Mouse (Mus musculus) liver, postnatal 0 days (tissue): ENCODE data around the gene Aph1c. TPM values are rescaled to one million over a fixed set of nuclear protein-coding genes. Genes with fewer than 3 reads are reported as not detected.
"Not testable (repeated sequence)": the region's sequence is repeated elsewhere in the genome, so short reads cannot be mapped to it uniquely, and the experiment has no call there.

Experiments
- ATAC-seq: fragments of 200-750 bp; cut with Nextera tagmentation; 2 replicates; pipeline ENCODE4 v1.8.0; 2017; ENCODE audit warnings: mild to moderate bottlenecking, moderate library complexity
- DNase-seq: peaks from one replicate; pipeline ENCODE4 v3.0.0-alpha.2; 2016
- H3K27ac ChIP-seq: fragments of 300-500 bp; sonication (generic); 2 replicates; pipeline ENCODE4 v1.5.1; 2014; ENCODE audit warnings: antibody characterized with exemption, moderate library complexity, mild to moderate bottlenecking, low read depth
- H3K27me3 ChIP-seq: fragments of 300-500 bp; sonication (generic); 2 replicates; pipeline ENCODE4 v1.6.1; 2014; ENCODE audit warnings: low read length, control low read depth, mixed read lengths; ENCODE audit not compliant: insufficient read depth
- H3K36me3 ChIP-seq: fragments of 300-500 bp; sonication (generic); replicated peaks from 2 replicates; pipeline ENCODE4 v1.6.1; 2014; ENCODE audit warnings: mild to moderate bottlenecking, control low read depth, low read length, moderate library complexity, mixed read lengths; ENCODE audit not compliant: insufficient read depth
- H3K4me1 ChIP-seq: fragments of 300-500 bp; sonication (generic); 2 replicates; pipeline ENCODE4 v1.6.1; 2014; ENCODE audit warnings: antibody characterized with exemption, mild to moderate bottlenecking, control low read depth; ENCODE audit not compliant: insufficient read depth
- H3K4me2 ChIP-seq: fragments of 300-500 bp; sonication (generic); 2 replicates; pipeline ENCODE4 v1.6.1; 2014; ENCODE audit warnings: low read depth, mild to moderate bottlenecking, low read length, moderate library complexity, mixed read lengths
- H3K4me3 ChIP-seq: fragments of 300-500 bp; sonication (generic); 2 replicates; pipeline ENCODE4 v1.5.1; 2014; ENCODE audit warnings: low read depth, low read length
- H3K9ac ChIP-seq: fragments of 300-500 bp; sonication (generic); replicated peaks from 2 replicates; pipeline ENCODE4 v1.6.1; 2014; ENCODE audit warnings: mild to moderate bottlenecking, moderate library complexity
- H3K9me3 ChIP-seq: fragments of 300-500 bp; sonication (generic); 2 replicates; pipeline ENCODE4 v1.6.1; 2016; ENCODE audit warnings: mild to moderate bottlenecking, control low read depth, low read length, mixed read lengths
- CTCF ChIP-seq: sonication (generic); IDR thresholded peaks from 2 replicates; pipeline ENCODE4 v1.5.1; 2016; ENCODE audit warnings: antibody characterized with exemption, low read depth
- EP300 ChIP-seq: IDR thresholded peaks from 2 replicates; pipeline ENCODE4 v1.6.1; 2016; ENCODE audit warnings: antibody characterized with exemption, low read depth, mild to moderate bottlenecking
- WGBS: fragments of 180-500 bp; shearing (Covaris S2); extraction: QIAGEN DNeasy Blood & Tissue Kit; methylation state at CpG from one replicate; pipeline ENCODE4 v1.1.7; 2014; ENCODE audit not compliant: insufficient replicate concordance; 5-methylcytosine and 5-hydroxymethylcytosine counted together
- polyA plus RNA-seq: library from polyadenylated mRNA; unstranded; fragments of >200 nt; fragmentation: Nextera tagmentation; extraction: Ambion mirVana; gene quantifications from 2 replicates; pipeline ENCODE4 v1.2.1, GENCODE M21; 2015

Gene Aph1c
- polyA plus RNA-seq, 1 experiment from 2014 or later, result 3.3 TPM

DNA sequence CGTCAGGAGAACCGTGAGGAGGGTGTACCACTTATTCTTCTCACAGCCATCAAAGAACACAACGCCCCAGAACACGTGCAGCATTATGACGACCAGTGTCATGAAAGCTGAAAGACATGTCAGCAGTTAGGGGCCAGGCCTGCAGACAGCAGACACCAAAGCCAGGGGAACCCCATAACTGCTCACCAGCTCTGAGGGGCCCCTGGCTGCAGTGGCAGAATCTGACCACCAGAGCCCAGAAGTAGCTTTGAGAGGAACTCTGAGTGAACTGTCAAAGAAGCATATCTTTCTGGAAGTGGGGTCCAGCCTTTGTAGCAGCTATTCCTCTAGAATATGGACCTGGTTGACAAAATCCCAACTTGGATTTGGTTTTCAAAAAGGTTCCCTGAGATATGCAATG, 12.3 kb downstream of the Aph1c start:
- H3K4me3 ChIP-seq, H3K9ac ChIP-seq, H3K4me1 ChIP-seq, DNase-seq, H3K27ac ChIP-seq, ATAC-seq, H3K9me3 ChIP-seq, H3K4me2 ChIP-seq, H3K36me3 ChIP-seq, H3K27me3 ChIP-seq: not testable (repeated sequence)
- WGBS, result no CpG with 5 or more reads among the region's 5 CpGs
- peak; percentile 43 for TF ChIP-seq CTCF

DNA sequence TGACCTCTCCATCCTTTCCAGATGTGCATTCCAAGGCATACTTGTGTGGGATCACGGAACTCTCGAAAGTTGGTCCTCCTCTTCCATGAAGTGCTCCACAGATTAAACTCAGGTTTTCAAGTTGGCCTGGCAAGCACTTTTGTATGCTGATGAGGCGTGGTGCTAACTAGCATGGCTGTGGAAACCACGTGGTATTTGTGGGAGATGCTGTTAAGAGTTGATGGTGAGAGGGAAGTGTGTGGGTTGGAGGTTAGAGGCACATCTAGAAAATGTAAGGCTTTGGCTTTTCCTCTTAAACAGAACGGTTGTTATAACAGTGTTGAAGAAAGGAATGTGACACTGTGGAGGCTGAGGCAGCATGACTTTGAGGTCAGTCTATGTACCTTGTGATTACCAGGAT, 13.5 kb downstream of the Aph1c start:
- no peaks in the 10 kb centered on the region for H3K4me1 ChIP-seq
- no peak overlapping the region for H3K4me2 ChIP-seq
- no peak overlapping the region for H3K4me3 ChIP-seq
- DNase-seq (no peak), ATAC-seq (no peak)
- H3K36me3 ChIP-seq, result 0 out of 2 replicates have a peak, but pooled peaks cover 2% of the 10 kb centered on the region
- 50% methylated on average over 5 of the region's 5 CpGs for WGBS
- no peaks in the 10 kb centered on the region for H3K27me3 ChIP-seq
- no peak overlapping the region for H3K27ac ChIP-seq
- TF ChIP-seq CTCF (no peak), EP300 (no peak)
- H3K9ac ChIP-seq, result no peak overlapping the region
- H3K9me3 ChIP-seq, result no peaks in the 10 kb centered on the region

GRCm38 (mm10) chr9:66813392-66813791, 21.1 kb downstream of the Aph1c start:
- no peak overlapping the region for H3K4me3 ChIP-seq
- H3K9ac ChIP-seq, result no peak overlapping the region
- no peaks in the 10 kb centered on the region for H3K4me1 ChIP-seq
- H3K27me3 ChIP-seq, result 0 out of 2 replicates have a peak, but pooled peaks cover 2% of the 10 kb centered on the region
- ATAC-seq (no peak), DNase-seq (no peak)
- TF ChIP-seq EP300 (no peak), CTCF (no peak)
- WGBS, result 63% methylated on average over 2 of the region's 2 CpGs
- H3K4me2 ChIP-seq, result no peak overlapping the region
- no peaks in the 10 kb centered on the region for H3K36me3 ChIP-seq
- no peak overlapping the region for H3K27ac ChIP-seq
- no peaks in the 10 kb centered on the region for H3K9me3 ChIP-seq

DNA sequence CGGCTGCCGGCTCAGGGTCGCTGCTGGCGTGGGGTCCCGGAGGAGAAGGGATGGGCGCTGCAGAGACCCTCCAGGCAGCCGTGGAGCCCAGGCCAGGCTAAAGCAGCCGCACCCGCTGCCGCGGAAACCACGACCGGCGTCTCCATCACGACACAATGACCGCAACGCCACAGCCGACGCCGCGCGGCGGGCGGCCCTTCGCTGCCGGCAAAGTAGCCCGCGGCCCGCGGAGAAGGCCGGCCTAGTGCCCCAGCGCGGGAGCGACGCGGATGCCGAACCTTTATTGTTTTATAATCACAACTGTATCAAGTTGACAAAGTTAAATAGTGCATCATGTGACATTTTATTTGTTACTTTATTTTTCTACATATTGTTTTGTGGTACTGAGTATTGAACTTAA, 28.6 kb downstream of the Aph1c start:
- DNase-seq, H3K9me3 ChIP-seq, H3K36me3 ChIP-seq, ATAC-seq, H3K27ac ChIP-seq, H3K9ac ChIP-seq: not testable (repeated sequence)
- WGBS, result 5% methylated on average over 31 of the region's 37 CpGs
- Histone ChIP-seq H3K4me1 (peaks cover 15% of the 10 kb centered on the region), H3K4me3 (peak overlapping the region; percentile 26), H3K4me2 (peak overlapping the region; percentile 40; the same call in 1 of the 2 replicates), H3K27me3 (peaks cover 22% of the 10 kb centered on the region)

DNA sequence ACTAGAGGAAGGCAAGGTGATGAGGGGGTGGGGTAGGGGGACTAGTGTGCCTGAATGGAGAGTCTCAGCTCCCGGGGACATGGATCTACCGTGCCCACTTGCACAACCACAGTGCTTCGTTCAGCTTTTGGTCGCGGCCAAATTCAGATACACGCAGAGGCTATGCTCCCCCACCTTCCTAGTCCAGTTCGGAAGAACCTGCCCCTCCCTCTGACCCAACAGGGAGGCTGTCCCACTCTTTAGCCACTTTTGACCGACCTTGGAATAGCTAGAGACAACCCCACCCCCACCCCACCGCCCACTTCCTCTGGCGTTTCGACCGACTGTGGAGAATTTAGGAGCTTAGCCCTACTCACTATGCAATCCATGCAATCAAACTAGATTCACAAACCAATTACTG, 32.6 kb downstream of the Aph1c start:
- TF ChIP-seq EP300, result no peak
- TF ChIP-seq CTCF, result no peak
- DNase-seq (peak; percentile 52), ATAC-seq (peak; percentile 86)
- peak overlapping the region; percentile 49 for H3K27ac ChIP-seq
- 0 out of 2 replicates have a peak overlapping the region, but pooled peaks have one; percentile 3 for H3K4me3 ChIP-seq
- H3K36me3 ChIP-seq, result no peaks in the 10 kb centered on the region
- H3K9me3 ChIP-seq, result no peaks in the 10 kb centered on the region
- H3K4me2 ChIP-seq, result peak overlapping the region; percentile 57
- no peak overlapping the region for H3K9ac ChIP-seq
- 23% methylated on average over 12 of the region's 12 CpGs for WGBS
- H3K4me1 ChIP-seq, result peaks cover 20% of the 10 kb centered on the region
- H3K27me3 ChIP-seq, result peaks cover 14% of the 10 kb centered on the region

- Histone ChIP-seq H3K4me2 (peak within 1 kb of the TSS; percentile 80), H3K9me3 (no peaks in the 10 kb centered on the region), H3K4me1 (peaks cover 18% of the 10 kb centered on the region; the same call in 1 of the 2 replicates), H3K36me3 (no peaks in the 10 kb centered on the region), H3K9ac (peak within 1 kb of the TSS; percentile 61; the same call in 1 of the 2 replicates), H3K27ac (peak within 1 kb of the TSS; percentile 49; the same call in 1 of the 2 replicates), H3K27me3 (no peaks in the 10 kb centered on the region), H3K4me3 (peak within 1 kb of the TSS; percentile 52)
- no peak for TF ChIP-seq CTCF
- no peak for TF ChIP-seq EP300
- ATAC-seq (no peak), DNase-seq (no peak)
- 69% methylated on average over 5 of the region's 5 CpGs for WGBS
Measured at GRCm38 (mm10) chr9:66796739-66797138, 37.8 kb downstream of the Aph1c start, which contains the start of gene Gm10647. Gm10647 (plus strand) TSS chr9:66797039.
